Mouse (Mus musculus): Measurements from ENCODE around the gene Lhx8. TPM values are rescaled to one million over a fixed set of nuclear protein-coding genes. Genes with fewer than 3 reads are reported as not detected.

The Lhx8 gene
- 0.24 and 0.65 TPM in 2 replicates for polyA plus RNA-seq (2021; fragmentation: Nextera tagmentation)
- long read RNA-seq, experiment 1, result 0 reads
- long read RNA-seq, experiment 2, partial matches to known transcripts, result 0 of 1 reads
- long read RNA-seq, experiment 2, other reads (novel, unspliced or antisense), result 1 of 1 reads

GRCm38 (mm10) chr3:154330181-154331002, at the start of gene Lhx8:
Gene Lhx8 (minus strand): TSS chr3:154330659.

Data from layer of hippocampus, adult 6 months (tissue).